Mouse (Mus musculus) thymus, adult 2 months (tissue): Measurements from ENCODE around the gene Stn1.

Source experiments
- CTCF ChIP-seq: fragments of 200-500 bp; IDR thresholded peaks from 2 replicates; pipeline ENCODE4 v1.5.1; 2012; ENCODE audit warnings: mild to moderate bottlenecking, control low read depth, low read length, moderate library complexity, borderline replicate concordance; ENCODE audit not compliant: control insufficient read depth, poor library complexity, insufficient read depth; ENCODE audit errors: extremely low read depth
- POLR2A ChIP-seq: fragments of 200-500 bp; IDR thresholded peaks from 2 replicates; pipeline ENCODE4 v1.6.1; 2012; ENCODE audit warnings: mild to moderate bottlenecking, low read length, control low read depth, moderate library complexity; ENCODE audit not compliant: control insufficient read depth, poor library complexity, insufficient read depth; ENCODE audit errors: extremely low read depth

- TF ChIP-seq CTCF: no peak
- no peak for TF ChIP-seq POLR2A
Measured at GRCm38 (mm10) chr19:47452211-47452610, 85.1 kb downstream of the Stn1 start.
